Mouse (Mus musculus): ENCODE results near the gene Dot1l. TPM values are rescaled to one million over a fixed set of nuclear protein-coding genes. Genes with fewer than 3 reads are reported as not detected.

Gene Dot1l
- polyA plus RNA-seq, 1 experiment from 2014 or later: 17.3 TPM

GRCm38 (mm10) chr10:80773816-80774215, 18.8 kb downstream of the Dot1l start:
- no peaks in the 10 kb centered on the region for H3K4me1 ChIP-seq (ENCODE audit: insufficient read depth, low read length)
- no peaks in the 10 kb centered on the region for H3K27me3 ChIP-seq (ENCODE audit: insufficient read depth, low read length)
- H3K27ac ChIP-seq (ENCODE audit: low read length): no peak overlapping the region
- H3K36me3 ChIP-seq (ENCODE audit: insufficient read depth, low read length): peaks cover 78% of the 10 kb centered on the region
- no peaks in the 10 kb centered on the region for H3K9me3 ChIP-seq (ENCODE audit: low read length)
- 83% methylated on average over 5 of the region's 5 CpGs for WGBS
- no peak overlapping the region for H3K4me2 ChIP-seq (replicated peaks; ENCODE audit: low read depth, low read length)
- ATAC-seq (ENCODE audit: low FRiP score, low TSS enrichment): no peak
- H3K9ac ChIP-seq (replicated peaks; ENCODE audit: low read length): no peak overlapping the region
- no peak overlapping the region for H3K4me3 ChIP-seq (ENCODE audit: low read length)

DNA sequence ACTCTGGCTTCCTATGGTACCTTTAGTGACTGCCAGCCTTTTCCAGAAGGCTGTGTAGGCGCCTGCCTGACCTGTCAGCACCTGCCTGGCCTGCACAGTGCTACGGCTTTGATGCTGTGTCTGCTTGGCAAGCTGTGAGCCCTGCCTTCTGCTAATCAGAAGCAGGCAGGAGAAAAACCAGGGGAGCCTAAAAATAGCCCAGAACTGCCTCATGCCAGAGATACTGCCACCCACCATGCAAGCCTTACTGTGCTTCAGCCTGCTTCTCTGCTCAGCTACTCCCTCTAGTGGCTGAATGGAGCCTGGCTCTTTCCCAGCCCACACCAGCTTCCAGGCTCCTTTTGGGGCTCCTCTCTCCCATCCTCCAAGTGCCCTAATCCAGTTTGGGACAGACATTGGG, 19.5 kb downstream of the Dot1l start:
- Histone ChIP-seq H3K27me3 (ENCODE audit: insufficient read depth, low read length) (no peaks in the 10 kb centered on the region), H3K27ac (ENCODE audit: low read length) (0 out of 2 replicates have a peak overlapping the region, but pooled peaks have one; percentile 17), H3K4me1 (ENCODE audit: insufficient read depth, low read length) (no peaks in the 10 kb centered on the region), H3K4me3 (ENCODE audit: low read length) (no peak overlapping the region), H3K9me3 (ENCODE audit: low read length) (no peaks in the 10 kb centered on the region), H3K4me2 (replicated peaks; ENCODE audit: low read depth, low read length) (no peak overlapping the region), H3K9ac (replicated peaks; ENCODE audit: low read length) (no peak overlapping the region), H3K36me3 (ENCODE audit: insufficient read depth, low read length) (peaks cover 75% of the 10 kb centered on the region)
- WGBS: 66% methylated on average over 2 of the region's 2 CpGs
- peak; percentile 52; the same call in 1 of the 2 replicates for ATAC-seq (ENCODE audit: low FRiP score, low TSS enrichment)

- Histone ChIP-seq H3K4me3 (ENCODE audit: low read length) (no peak overlapping the region), H3K36me3 (ENCODE audit: insufficient read depth, low read length) (peaks cover 72% of the 10 kb centered on the region), H3K9ac (replicated peaks; ENCODE audit: low read length) (no peak overlapping the region), H3K4me2 (replicated peaks; ENCODE audit: low read depth, low read length) (no peak overlapping the region), H3K27ac (ENCODE audit: low read length) (no peak overlapping the region), H3K27me3 (ENCODE audit: insufficient read depth, low read length) (no peaks in the 10 kb centered on the region), H3K9me3 (ENCODE audit: low read length) (no peaks in the 10 kb centered on the region), H3K4me1 (ENCODE audit: insufficient read depth, low read length) (no peaks in the 10 kb centered on the region)
- 84% methylated on average over 4 of the region's 4 CpGs for WGBS
- 0 out of 2 replicates have a peak, but pooled peaks have one; percentile 28 for ATAC-seq (ENCODE audit: low FRiP score, low TSS enrichment)
Measured at GRCm38 (mm10) chr10:80774981-80775380, 20.0 kb downstream of the Dot1l start.

DNA sequence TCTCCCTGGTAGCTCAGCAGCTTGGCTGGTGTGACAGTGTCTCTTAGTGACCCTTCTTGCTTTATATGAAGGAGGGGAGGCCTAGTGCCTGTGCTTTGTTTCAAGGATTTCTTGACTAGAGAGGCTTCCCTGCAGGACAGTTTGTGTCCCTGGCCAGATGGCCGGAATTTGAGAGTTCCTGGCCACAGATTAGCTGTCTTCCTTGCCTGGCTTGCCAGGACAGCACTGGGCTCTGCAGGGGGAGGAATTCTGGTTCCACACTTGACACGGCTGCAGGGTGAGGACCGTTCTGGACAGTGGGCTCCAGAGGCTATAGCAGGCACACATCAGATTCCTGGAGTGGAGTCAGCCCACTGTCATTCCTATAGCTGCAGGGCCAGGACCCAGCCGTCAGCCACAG, 20.7 kb downstream of the Dot1l start:
- H3K4me2 ChIP-seq (replicated peaks; ENCODE audit: low read depth, low read length): no peak overlapping the region
- H3K9ac ChIP-seq (replicated peaks; ENCODE audit: low read length): no peak overlapping the region
- WGBS: 88% methylated on average over 4 of the region's 4 CpGs
- H3K27ac ChIP-seq (ENCODE audit: low read length): no peak overlapping the region
- H3K9me3 ChIP-seq (ENCODE audit: low read length): no peaks in the 10 kb centered on the region
- H3K4me1 ChIP-seq (ENCODE audit: insufficient read depth, low read length): no peaks in the 10 kb centered on the region
- peaks cover 73% of the 10 kb centered on the region for H3K36me3 ChIP-seq (ENCODE audit: insufficient read depth, low read length)
- no peak for ATAC-seq (ENCODE audit: low FRiP score, low TSS enrichment)
- no peak overlapping the region for H3K4me3 ChIP-seq (ENCODE audit: low read length)
- H3K27me3 ChIP-seq (ENCODE audit: insufficient read depth, low read length): no peaks in the 10 kb centered on the region

- Histone ChIP-seq H3K9me3 (ENCODE audit: low read length) (no peaks in the 10 kb centered on the region), H3K4me1 (ENCODE audit: insufficient read depth, low read length) (no peaks in the 10 kb centered on the region), H3K9ac (replicated peaks; ENCODE audit: low read length) (no peak overlapping the region), H3K27me3 (ENCODE audit: insufficient read depth, low read length) (no peaks in the 10 kb centered on the region), H3K4me2 (replicated peaks; ENCODE audit: low read depth, low read length) (no peak overlapping the region), H3K4me3 (ENCODE audit: low read length) (no peak overlapping the region), H3K36me3 (ENCODE audit: insufficient read depth, low read length) (peaks cover 75% of the 10 kb centered on the region), H3K27ac (ENCODE audit: low read length) (no peak overlapping the region)
- ATAC-seq (ENCODE audit: low FRiP score, low TSS enrichment): no peak
- 80% methylated on average over 6 of the region's 6 CpGs for WGBS
Measured at GRCm38 (mm10) chr10:80776358-80776869, 21.4 kb downstream of the Dot1l start.

DNA sequence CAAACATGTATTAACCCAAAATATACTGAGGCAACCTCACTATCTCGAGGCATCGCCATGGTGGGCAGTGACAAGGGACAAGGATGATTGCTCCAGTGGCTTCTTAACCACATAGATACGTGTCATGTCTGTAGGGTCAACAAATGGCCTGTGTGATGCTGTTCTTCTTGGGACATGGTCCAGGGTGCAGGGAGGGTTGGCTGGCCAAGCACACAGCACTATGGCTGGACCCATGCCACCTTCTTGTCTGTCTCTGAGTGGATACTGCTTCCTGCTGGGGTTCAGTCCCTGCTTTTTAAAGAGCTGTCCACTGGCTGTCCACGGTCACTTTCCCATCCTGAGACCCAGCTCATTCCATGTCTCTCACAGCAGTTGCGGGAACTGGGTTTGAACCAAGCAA, 22.1 kb downstream of the Dot1l start:
- no peak for ATAC-seq (ENCODE audit: low FRiP score, low TSS enrichment)
- Histone ChIP-seq H3K27ac (ENCODE audit: low read length) (no peak overlapping the region), H3K9ac (replicated peaks; ENCODE audit: low read length) (no peak overlapping the region), H3K4me3 (ENCODE audit: low read length) (no peak overlapping the region), H3K36me3 (ENCODE audit: insufficient read depth, low read length) (peaks cover 76% of the 10 kb centered on the region), H3K4me2 (replicated peaks; ENCODE audit: low read depth, low read length) (no peak overlapping the region), H3K27me3 (ENCODE audit: insufficient read depth, low read length) (no peaks in the 10 kb centered on the region), H3K4me1 (ENCODE audit: insufficient read depth, low read length) (no peaks in the 10 kb centered on the region), H3K9me3 (ENCODE audit: low read length) (no peaks in the 10 kb centered on the region)
- WGBS: 82% methylated on average over 5 of the region's 5 CpGs

GRCm38 (mm10) chr10:80779565-80779964, 24.6 kb downstream of the Dot1l start:
- Histone ChIP-seq H3K27me3 (ENCODE audit: insufficient read depth, low read length) (no peaks in the 10 kb centered on the region), H3K9ac (replicated peaks; ENCODE audit: low read length) (no peak overlapping the region), H3K4me2 (replicated peaks; ENCODE audit: low read depth, low read length) (no peak overlapping the region), H3K4me3 (ENCODE audit: low read length) (no peak overlapping the region), H3K36me3 (ENCODE audit: insufficient read depth, low read length) (peaks cover 79% of the 10 kb centered on the region), H3K4me1 (ENCODE audit: insufficient read depth, low read length) (no peaks in the 10 kb centered on the region), H3K27ac (ENCODE audit: low read length) (no peak overlapping the region), H3K9me3 (ENCODE audit: low read length) (no peaks in the 10 kb centered on the region)
- no peak for ATAC-seq (ENCODE audit: low FRiP score, low TSS enrichment)

GRCm38 (mm10) chr10:80784302-80784701, 29.3 kb downstream of the Dot1l start:
- no peak overlapping the region for H3K4me2 ChIP-seq (replicated peaks; ENCODE audit: low read depth, low read length)
- WGBS: 96% methylated on average over 2 of the region's 2 CpGs
- ATAC-seq (ENCODE audit: low FRiP score, low TSS enrichment): no peak
- H3K9ac ChIP-seq (replicated peaks; ENCODE audit: low read length): no peak overlapping the region
- H3K27me3 ChIP-seq (ENCODE audit: insufficient read depth, low read length): no peaks in the 10 kb centered on the region
- H3K4me3 ChIP-seq (ENCODE audit: low read length): no peak overlapping the region
- H3K4me1 ChIP-seq (ENCODE audit: insufficient read depth, low read length): no peaks in the 10 kb centered on the region
- H3K9me3 ChIP-seq (ENCODE audit: low read length): no peaks in the 10 kb centered on the region
- no peak overlapping the region for H3K27ac ChIP-seq (ENCODE audit: low read length)
- H3K36me3 ChIP-seq (ENCODE audit: insufficient read depth, low read length): peaks cover 91% of the 10 kb centered on the region

- no peak overlapping the region for H3K27ac ChIP-seq (ENCODE audit: low read length)
Measured at GRCm38 (mm10) chr10:80784871-80785270, 29.9 kb downstream of the Dot1l start.

GRCm38 (mm10) chr10:80785963-80786362, 31.0 kb downstream of the Dot1l start:
- H3K4me3 ChIP-seq (ENCODE audit: low read length): no peak overlapping the region
- no peak for ATAC-seq (ENCODE audit: low FRiP score, low TSS enrichment)
- H3K27ac ChIP-seq (ENCODE audit: low read length): no peak overlapping the region
- no peaks in the 10 kb centered on the region for H3K27me3 ChIP-seq (ENCODE audit: insufficient read depth, low read length)
- peaks cover 95% of the 10 kb centered on the region for H3K36me3 ChIP-seq (ENCODE audit: insufficient read depth, low read length)
- H3K9me3 ChIP-seq (ENCODE audit: low read length): no peaks in the 10 kb centered on the region
- H3K9ac ChIP-seq (replicated peaks; ENCODE audit: low read length): no peak overlapping the region
- H3K4me2 ChIP-seq (replicated peaks; ENCODE audit: low read depth, low read length): no peak overlapping the region
- WGBS: 94% methylated on average over 11 of the region's 11 CpGs
- no peaks in the 10 kb centered on the region for H3K4me1 ChIP-seq (ENCODE audit: insufficient read depth, low read length)

More at GRCm38 (mm10) chr10:80784871-80785270, 29.9 kb downstream of the Dot1l start:
- 89% methylated on average over 12 of the region's 12 CpGs for WGBS
- Histone ChIP-seq H3K4me3 (ENCODE audit: low read length) (no peak overlapping the region), H3K4me1 (ENCODE audit: insufficient read depth, low read length) (no peaks in the 10 kb centered on the region), H3K9ac (replicated peaks; ENCODE audit: low read length) (no peak overlapping the region), H3K9me3 (ENCODE audit: low read length) (no peaks in the 10 kb centered on the region), H3K27me3 (ENCODE audit: insufficient read depth, low read length) (no peaks in the 10 kb centered on the region), H3K4me2 (replicated peaks; ENCODE audit: low read depth, low read length) (no peak overlapping the region), H3K36me3 (ENCODE audit: insufficient read depth, low read length) (peaks cover 95% of the 10 kb centered on the region)
- no peak for ATAC-seq (ENCODE audit: low FRiP score, low TSS enrichment)

Measured in kidney, embryonic 16.5 days (tissue).